Mouse (Mus musculus): Measurements from ENCODE around the gene Gadd45b.
A peak's percentile ranks its signal among the peaks of the same experiment; 100 is the strongest.

Gene Gadd45b

DNA sequence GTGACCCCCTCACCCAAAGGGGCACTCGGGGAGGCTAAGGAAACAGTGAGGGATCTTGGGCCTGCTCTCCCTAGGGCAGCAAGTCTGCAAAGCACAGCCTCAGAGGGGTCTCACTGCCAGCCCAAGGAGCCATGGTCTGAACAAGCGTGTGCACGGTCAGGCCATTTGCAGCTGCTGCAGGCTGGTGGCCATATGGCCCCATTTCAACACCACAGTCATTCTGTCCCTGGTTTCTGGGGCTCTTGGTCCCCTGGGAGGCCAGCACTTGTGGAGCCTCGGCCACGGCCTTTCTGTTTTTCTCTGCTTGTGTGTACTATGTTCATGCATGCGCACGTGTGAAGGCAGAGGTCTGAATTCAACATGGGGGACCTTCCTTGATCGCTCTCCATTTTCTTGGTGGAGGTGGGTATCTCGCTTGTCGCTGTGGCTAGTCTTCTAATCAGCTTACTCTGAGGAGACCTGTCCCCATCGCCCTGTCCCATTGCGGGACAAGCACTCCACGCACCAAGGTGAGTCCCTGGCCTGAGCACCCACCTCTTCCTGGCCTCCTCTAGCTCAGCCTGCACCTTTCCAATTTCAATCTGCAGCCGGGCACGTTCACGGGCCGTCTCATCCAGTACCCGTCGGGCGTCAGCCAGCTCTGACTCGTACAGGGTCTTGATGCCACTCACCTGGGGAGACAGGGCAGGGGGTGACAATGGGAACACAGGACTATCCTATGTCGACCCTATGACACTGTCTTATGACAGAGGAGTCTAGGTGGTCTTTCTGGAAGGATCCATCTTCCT lies 20.3 kb upstream of the Gadd45b start:
- DNase-seq (ENCODE audit: low spot score) = no peak

DNA sequence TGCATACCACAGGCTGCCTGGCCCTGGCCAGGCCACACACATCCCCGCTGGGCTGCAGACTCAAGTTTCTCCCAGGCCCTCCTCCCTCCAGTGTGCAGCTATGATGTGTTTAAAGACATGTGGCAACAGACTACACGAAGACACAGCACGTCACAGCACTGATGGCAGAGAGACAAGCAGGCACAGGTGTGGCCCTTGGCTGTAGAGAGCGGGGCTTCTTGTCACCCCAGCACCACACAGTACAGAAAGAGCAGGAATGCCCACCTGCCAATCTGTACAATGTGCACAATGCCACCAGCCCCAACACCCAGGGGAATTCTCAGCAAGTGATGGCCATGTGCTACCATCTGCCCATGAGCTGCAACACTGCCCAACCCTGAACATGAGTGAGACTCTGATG lies 18.5 kb upstream of the Gadd45b start:
- no peak for DNase-seq (ENCODE audit: low spot score)

GRCm38 (mm10) chr10:80911891-80912290 lies 18.0 kb upstream of the Gadd45b start:
- DNase-seq (ENCODE audit: low spot score) = no peak

DNA sequence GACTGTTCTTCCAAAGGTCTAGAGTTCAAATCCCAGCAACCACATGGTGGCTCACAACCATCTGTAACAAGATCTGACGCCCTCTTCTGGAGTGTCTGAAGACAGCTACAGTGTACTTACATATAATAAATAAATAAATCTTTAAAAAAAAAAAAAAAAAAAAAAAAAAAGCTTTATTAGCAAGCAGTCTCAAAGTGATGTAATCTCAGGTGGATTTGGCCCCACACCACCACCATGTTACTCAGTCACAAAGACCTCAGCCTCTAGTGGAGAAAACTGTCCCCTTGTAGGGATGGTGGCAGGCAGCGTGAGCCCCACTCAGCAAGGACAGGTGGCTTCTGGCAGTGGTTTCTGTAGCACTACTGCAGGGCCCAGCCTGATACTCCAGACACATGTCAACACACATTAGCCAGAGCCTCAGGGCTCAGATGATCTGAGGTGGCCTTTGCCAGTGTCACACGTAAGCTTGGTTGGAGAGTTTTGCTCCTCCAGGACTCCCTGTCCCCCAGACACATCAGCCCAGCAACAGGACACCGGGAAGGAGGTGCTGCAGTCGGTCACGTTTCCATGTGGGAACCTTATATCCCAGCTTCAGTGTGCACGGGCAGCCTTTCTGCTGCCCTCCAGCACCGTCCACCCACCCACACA lies 16.4 kb upstream of the Gadd45b start:
- no peak for DNase-seq (ENCODE audit: low spot score)

DNA sequence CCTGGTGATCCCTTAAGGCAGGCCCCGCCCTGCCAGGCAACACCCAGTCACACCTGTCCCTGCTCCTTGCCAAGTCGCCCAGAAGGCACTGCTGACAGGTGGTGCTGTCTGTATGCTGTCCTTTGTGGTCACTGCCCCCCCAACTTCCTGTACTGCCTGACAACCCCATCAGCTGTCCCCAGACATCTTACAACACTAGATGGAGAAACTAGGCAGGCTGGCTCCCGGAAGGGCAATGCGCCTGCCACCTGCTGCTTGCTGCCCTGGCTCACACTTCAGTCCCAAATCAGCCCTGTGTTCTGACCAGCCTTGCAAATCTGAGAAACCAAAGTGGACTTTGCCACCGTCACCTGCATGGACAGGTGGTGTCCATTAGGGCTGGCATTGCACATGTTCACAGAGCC lies 15.6 kb upstream of the Gadd45b start:
- DNase-seq (ENCODE audit: low spot score) = no peak

DNA sequence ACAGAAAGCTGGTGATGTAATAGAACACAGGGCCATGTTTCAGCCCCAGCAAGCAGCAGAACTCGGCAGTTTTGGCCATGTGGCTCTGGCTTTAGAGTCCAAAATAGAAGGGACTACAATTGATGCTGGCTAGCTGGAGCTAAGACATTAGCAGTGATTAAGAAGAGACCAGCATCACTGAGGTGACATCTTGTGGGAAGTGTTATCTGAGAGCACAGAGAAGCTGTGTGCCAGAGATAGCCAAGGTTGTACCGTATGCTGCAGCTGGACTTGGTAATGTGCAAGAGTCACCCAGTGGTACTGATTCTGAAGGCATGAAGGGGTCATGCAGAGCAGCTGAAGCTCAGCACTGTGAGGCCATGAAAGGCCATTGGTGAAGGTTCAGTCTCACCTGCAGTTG lies 14.6 kb upstream of the Gadd45b start:
- no peak for DNase-seq (ENCODE audit: low spot score)

DNA sequence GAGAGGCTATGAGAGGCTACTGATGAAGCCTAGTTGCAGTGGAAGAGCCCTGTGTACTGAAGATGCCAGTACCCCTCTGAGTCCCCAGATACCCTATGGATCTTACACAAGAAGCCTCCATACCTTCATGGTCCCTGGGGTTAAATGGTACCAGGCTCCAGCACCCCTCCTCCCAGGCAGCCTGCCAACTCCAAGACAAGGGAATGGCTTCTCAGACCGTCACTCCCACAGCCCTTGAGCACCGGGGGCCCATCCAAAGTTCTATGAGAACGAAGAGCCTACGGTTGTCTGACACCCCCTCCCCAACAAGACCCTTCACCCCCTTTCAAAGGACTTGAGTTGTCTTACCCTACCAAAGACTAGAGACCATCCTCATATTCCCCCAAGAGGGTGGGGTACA lies 14.1 kb upstream of the Gadd45b start:
- no peak for DNase-seq (ENCODE audit: low spot score)

- no peak for DNase-seq (ENCODE audit: low spot score)
These were observed 12.5 kb upstream of the Gadd45b start for GRCm38 (mm10) chr10:80917336-80917778.

- peak; percentile 73 for DNase-seq (ENCODE audit: low spot score)
These were observed 12.0 kb upstream of the Gadd45b start, which contains the start of gene Lmnb2 for GRCm38 (mm10) chr10:80917779-80918434. TSS of gene Lmnb2 (minus strand) at chr10:80918245.

- DNase-seq (ENCODE audit: low spot score) = no peak
These were observed 8.0 kb upstream of the Gadd45b start for GRCm38 (mm10) chr10:80921923-80922322.

- no peak for DNase-seq (ENCODE audit: low spot score)
These were observed 4.4 kb upstream of the Gadd45b start for GRCm38 (mm10) chr10:80925472-80925871.

- peak; percentile 93 for DNase-seq (ENCODE audit: low spot score)
These were observed 1.1 kb upstream of the Gadd45b start for GRCm38 (mm10) chr10:80928586-80929298.

DNA sequence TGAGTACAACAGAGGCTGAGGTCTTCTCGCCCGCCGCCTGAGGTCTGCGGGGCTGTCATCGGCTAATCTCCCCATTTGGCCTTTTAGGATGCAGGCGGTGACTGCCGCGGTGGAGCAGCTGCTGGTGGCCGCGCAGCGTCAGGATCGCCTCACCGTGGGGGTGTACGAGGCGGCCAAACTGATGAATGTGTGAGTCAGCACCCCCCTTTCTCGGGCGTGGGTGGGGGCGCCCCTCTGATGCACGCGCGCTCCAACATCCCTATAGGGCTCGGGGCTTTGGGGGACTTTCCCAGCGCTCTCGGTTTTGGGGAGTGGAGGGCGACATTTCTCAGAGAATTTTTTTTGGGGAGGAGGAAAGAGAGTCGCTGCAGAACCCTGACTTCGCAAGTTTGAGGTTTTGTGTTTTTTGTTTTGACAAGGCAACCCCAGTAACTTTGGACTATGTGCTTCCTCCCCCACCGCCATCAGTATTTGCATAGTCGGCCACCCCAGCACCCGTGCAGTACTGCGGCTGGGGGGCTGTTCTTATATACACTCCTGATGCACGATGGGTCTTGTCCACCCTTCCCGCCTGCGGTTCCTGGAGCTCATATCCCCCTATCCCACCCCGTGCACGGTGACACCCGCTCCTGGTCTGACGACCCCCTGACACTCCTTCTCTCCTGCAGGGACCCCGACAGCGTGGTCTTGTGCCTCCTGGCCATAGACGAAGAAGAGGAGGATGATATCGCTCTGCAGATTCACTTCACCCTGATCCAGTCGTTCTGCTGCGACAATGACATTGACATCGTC lies 684 bp downstream of the Gadd45b start:
- DNase-seq (ENCODE audit: low spot score) = peak; percentile 53

- DNase-seq (ENCODE audit: low spot score) = peak; percentile 46
These were observed 1.3 kb downstream of the Gadd45b start for GRCm38 (mm10) chr10:80931153-80931671.

DNA sequence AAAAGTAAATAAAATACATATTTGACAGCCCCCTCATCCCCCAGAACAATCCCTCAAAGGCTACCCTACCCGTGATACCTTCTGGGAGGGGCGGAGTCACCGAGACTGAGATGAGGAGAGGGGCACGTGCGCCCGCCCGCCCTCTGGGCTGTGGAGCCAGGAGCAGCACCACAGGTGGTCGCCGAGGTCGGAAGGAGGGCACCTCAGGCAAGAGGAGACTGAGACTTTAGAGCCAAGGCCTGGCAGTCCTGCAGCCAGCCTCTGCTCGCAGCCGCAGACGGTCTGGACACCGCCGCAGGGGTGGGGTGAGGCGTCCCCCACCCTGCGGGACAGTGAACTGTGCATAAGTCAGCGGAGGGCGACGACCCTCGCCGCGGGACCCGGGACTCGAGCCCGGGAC lies 1.8 kb downstream of the Gadd45b start:
- DNase-seq (ENCODE audit: low spot score) = no peak

- no peak for DNase-seq (ENCODE audit: low spot score)
These were observed 2.3 kb downstream of the Gadd45b start for GRCm38 (mm10) chr10:80932206-80932605.

GRCm38 (mm10) chr10:80932700-80933420 lies 3.0 kb downstream of the Gadd45b start:
- no peak for DNase-seq (ENCODE audit: low spot score)

GRCm38 (mm10) chr10:80933421-80933979 lies 3.6 kb downstream of the Gadd45b start:
- no peak for DNase-seq (ENCODE audit: low spot score)

DNA sequence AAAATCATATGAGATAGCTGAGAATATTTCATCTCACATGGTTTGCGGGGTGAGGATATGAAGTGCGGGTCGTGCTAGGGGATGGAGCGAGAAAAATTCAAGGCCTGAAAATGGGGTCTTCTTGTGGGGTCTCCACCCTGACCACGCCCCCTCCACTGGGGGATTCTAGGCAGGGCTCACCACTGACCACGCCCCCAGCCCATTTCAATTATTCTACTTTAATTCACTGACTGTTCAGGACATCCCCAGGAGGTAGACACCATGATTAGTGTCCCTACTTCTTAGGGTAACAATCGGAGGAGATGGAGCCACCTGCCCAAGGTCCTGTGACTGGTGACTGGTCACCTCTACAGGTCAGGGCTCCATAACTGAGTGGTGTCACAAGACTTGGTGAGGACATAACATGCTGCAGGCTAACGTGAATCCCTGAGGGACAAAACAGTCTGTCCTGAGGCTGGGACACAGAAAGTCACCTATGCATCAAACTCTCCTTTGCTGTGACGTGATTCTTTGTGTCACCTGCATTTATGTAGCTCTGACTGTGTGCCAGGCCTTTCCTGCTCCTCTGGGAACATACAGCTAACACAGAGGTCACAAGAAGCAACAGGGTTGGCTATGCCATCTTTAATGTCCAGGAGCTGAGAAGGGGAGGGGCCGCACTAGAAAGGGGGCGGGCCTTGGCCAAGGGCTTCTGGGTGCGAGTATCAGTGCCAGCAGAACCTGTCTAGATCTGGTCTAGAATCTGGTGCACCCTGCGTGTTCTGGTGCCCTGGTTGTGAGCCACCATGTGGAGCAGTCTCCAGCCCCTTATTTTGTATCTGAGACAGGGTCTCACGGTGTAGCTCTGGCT lies 4.5 kb downstream of the Gadd45b start:
- DNase-seq (ENCODE audit: low spot score) = no peak
